ENCODE assay signal across 8 mouse cellular contexts in the genomic region with DNA sequence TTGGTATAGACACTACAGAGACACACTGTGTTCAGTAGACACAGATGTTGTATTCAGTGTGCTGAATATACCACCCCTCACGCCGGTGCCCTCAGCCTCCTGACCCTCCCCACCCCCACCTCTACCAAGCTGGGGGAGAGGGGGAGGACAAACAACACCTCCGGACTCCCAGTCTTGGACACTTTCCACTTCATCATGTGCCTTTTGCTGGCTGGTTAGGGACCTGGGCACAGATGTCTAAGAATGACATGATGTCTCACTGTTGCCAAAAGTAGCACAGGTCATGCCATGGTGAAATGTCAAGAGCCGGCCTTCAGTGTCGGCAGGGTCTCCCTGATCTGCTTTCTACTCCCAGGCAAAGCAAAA. TPM values are rescaled to one million over a fixed set of nuclear protein-coding genes. Genes with fewer than 3 reads are reported as not detected.
A peak's percentile ranks its signal among the peaks of the same experiment; 100 is the strongest.
DNase-seq lines count a peak whose midpoint lies in the region; ATAC-seq and TF ChIP-seq lines count a peak whose summit lies in the region.

No protein-coding gene starts in this region.

- no peak overlapping the region for H3K9ac ChIP-seq in hindbrain, embryonic 11.5 days (ENCODE audit: low read depth, low read length)
- no peak overlapping the region for H3K9ac ChIP-seq in hindbrain, embryonic 16.5 days (ENCODE audit: low read depth, low read length)

- no peak for TF ChIP-seq CTCF in testis, adult 2 months (IDR thresholded peaks at IDR 0.05; ENCODE audit: control insufficient read depth, insufficient read depth, insufficient replicate concordance, low read depth, low read length)

- H3K36me3 ChIP-seq in hindbrain, embryonic 11.5 days (ENCODE audit: control insufficient read depth, insufficient read depth, low read length) = no peaks in the 10 kb centered on the region
- no peaks in the 10 kb centered on the region for H3K36me3 ChIP-seq in hindbrain, embryonic 16.5 days (ENCODE audit: control insufficient read depth, insufficient read depth, low read length)
- H3K36me3 ChIP-seq in testis, adult 2 months (ENCODE audit: control insufficient read depth, insufficient read depth, low read length) = no peaks in the 10 kb centered on the region

- no peak for TF ChIP-seq POLR2A in testis, adult 2 months (IDR thresholded peaks at IDR 0.05; ENCODE audit: control insufficient read depth, low read depth, low read length)

- DNase-seq in hindbrain, embryonic 11.5 days (ENCODE audit: low spot score) = no peak
- no peak for DNase-seq in testis, postnatal 14 days (ENCODE audit: low spot score)
- peak; percentile 83 to 87 for DNase-seq in heart, postnatal 10 days
- no peak for DNase-seq in thymus, postnatal 4 days
- DNase-seq in left cerebral cortex, postnatal 14 days (ENCODE audit: low spot score in 2 of 2) = no peak
- no peak for DNase-seq in layer of hippocampus, adult 11-12 months (ENCODE audit: low spot score)

- peak overlapping the region; percentile 83 for H3K27ac ChIP-seq in hindbrain, embryonic 11.5 days (ENCODE audit: low read depth, low read length)
- H3K27ac ChIP-seq in hindbrain, embryonic 16.5 days (ENCODE audit: low read depth, low read length) = no peak overlapping the region
- 0 out of 2 replicates have a peak overlapping the region, but pooled peaks have one; percentile 13 for H3K27ac ChIP-seq in testis, adult 2 months (ENCODE audit: control insufficient read depth, insufficient read depth, low read depth, low read length)

- H3K9me3 ChIP-seq in hindbrain, embryonic 11.5 days (ENCODE audit: control insufficient read depth, low read length) = no peaks in the 10 kb centered on the region
- H3K9me3 ChIP-seq in hindbrain, embryonic 16.5 days (ENCODE audit: control insufficient read depth, low read length) = no peaks in the 10 kb centered on the region

- no peak for ATAC-seq in hindbrain, embryonic 11.5 days (ENCODE audit: low FRiP score)
- no peak for ATAC-seq in hindbrain, embryonic 16.5 days

- intact Hi-C loops in heart, postnatal 10 days (cut with DNase I) = no loop called here
- intact Hi-C loops in left cerebral cortex, postnatal 14 days (cut with DNase I) = no loop called here

- no peaks in the 10 kb centered on the region for H3K27me3 ChIP-seq in hindbrain, embryonic 11.5 days (ENCODE audit: control insufficient read depth, insufficient read depth, low read length)
- H3K27me3 ChIP-seq in hindbrain, embryonic 16.5 days (replicated peaks; ENCODE audit: control insufficient read depth, insufficient read depth, low read length) = no peaks in the 10 kb centered on the region
- no peaks in the 10 kb centered on the region for H3K27me3 ChIP-seq in testis, adult 2 months (ENCODE audit: control insufficient read depth, insufficient read depth, low read length)

- WGBS in hindbrain, embryonic 11.5 days = 16% methylated on average over 5 of the region's 5 CpGs
- WGBS in hindbrain, embryonic 16.5 days = 27% methylated on average over 5 of the region's 5 CpGs

- H3K4me2 ChIP-seq in hindbrain, embryonic 11.5 days (replicated peaks; ENCODE audit: low read depth, low read length) = no peak overlapping the region
- no peak overlapping the region for H3K4me2 ChIP-seq in hindbrain, embryonic 16.5 days (ENCODE audit: low read length)

- no peak overlapping the region for H3K4me3 ChIP-seq in hindbrain, embryonic 11.5 days (ENCODE audit: low read depth, low read length)
- H3K4me3 ChIP-seq in hindbrain, embryonic 16.5 days (ENCODE audit: low read length) = no peak overlapping the region
- H3K4me3 ChIP-seq in testis, adult 2 months (ENCODE audit: control insufficient read depth, low read depth, low read length) = no peak overlapping the region

- peaks cover 16% of the 10 kb centered on the region for H3K4me1 ChIP-seq in hindbrain, embryonic 11.5 days (replicated peaks; ENCODE audit: control insufficient read depth, insufficient read depth, low read length)
- H3K4me1 ChIP-seq in hindbrain, embryonic 16.5 days (ENCODE audit: control insufficient read depth, insufficient read depth, low read depth, low read length) = peaks cover 26% of the 10 kb centered on the region
- H3K4me1 ChIP-seq in testis, adult 2 months (ENCODE audit: control insufficient read depth, insufficient read depth, low read length) = peaks cover 13% of the 10 kb centered on the region

RNA-seq across cellular contexts. Expression of gene Shisal2a, which starts 19.1 kb away (rescaled TPM):
- 2.0 and 3.2 TPM in 2 replicates for polyA plus RNA-seq in hindbrain, embryonic 11.5 days (2014; fragmentation: Nextera tagmentation; extraction: Ambion mirVana)
- polyA plus RNA-seq in hindbrain, embryonic 16.5 days (2015; fragmentation: Nextera tagmentation; extraction: Ambion mirVana) = 4.5 and 5.7 TPM in 2 replicates
- polyA plus RNA-seq in testis, adult 2 months (2012; rRNA removed) = 0.43 TPM in 1 of 2 replicates, not detected in the other
- total RNA-seq in heart, postnatal 10 days (2021) = not detected
- not detected for total RNA-seq in left cerebral cortex, postnatal 14 days (2021)

RNA-seq across cellular contexts. Expression of gene Coa7, which starts 36.2 kb away (rescaled TPM):
- 42.1 and 53.1 TPM in 2 replicates for polyA plus RNA-seq in hindbrain, embryonic 11.5 days (2014; fragmentation: Nextera tagmentation; extraction: Ambion mirVana)
- 50.1 and 56.7 TPM in 2 replicates for polyA plus RNA-seq in hindbrain, embryonic 16.5 days (2015; fragmentation: Nextera tagmentation; extraction: Ambion mirVana)
- 3.6 and 3.7 TPM in 2 replicates for polyA plus RNA-seq in testis, adult 2 months (2012; rRNA removed)
- 10 to 100 TPM; 45.8 to 48.5 TPM for total RNA-seq in heart, postnatal 10 days (2021)
- total RNA-seq in left cerebral cortex, postnatal 14 days (2021) = 10 to 100 TPM; 30.9 to 36.5 TPM

RNA-seq across cellular contexts. Expression of gene Gpx7, which starts 42.7 kb away (rescaled TPM):
- polyA plus RNA-seq in hindbrain, embryonic 11.5 days (2014; fragmentation: Nextera tagmentation; extraction: Ambion mirVana) = 47.3 and 52.8 TPM in 2 replicates
- 38.6 and 39.1 TPM in 2 replicates for polyA plus RNA-seq in hindbrain, embryonic 16.5 days (2015; fragmentation: Nextera tagmentation; extraction: Ambion mirVana)
- polyA plus RNA-seq in testis, adult 2 months (2012; rRNA removed) = 1.1 and 1.6 TPM in 2 replicates
- 10 to 100 TPM; 22.3 to 22.6 TPM for total RNA-seq in heart, postnatal 10 days (2021)
- total RNA-seq in left cerebral cortex, postnatal 14 days (2021) = 10 to 100 TPM in 1 of 2 experiments, 1 to 10 TPM in 1; 9.4 to 10.1 TPM

Comparison
In these comparisons a context has a peak if more than half of its experiments do, and no peak if none do; other contexts are left out.
1. DNase-seq: peak in heart, postnatal 10 days (2 of 2); none in hindbrain, embryonic 11.5 days (single experiment), testis, postnatal 14 days (single experiment), thymus, postnatal 4 days (single experiment), left cerebral cortex, postnatal 14 days (0 of 2) and layer of hippocampus, adult 11-12 months (single experiment).
2. RNA of gene Gpx7, which starts 42.7 kb away (polyA plus RNA-seq): 47.3 to 52.8 TPM in hindbrain, embryonic 11.5 days and 38.6 to 39.1 TPM in hindbrain, embryonic 16.5 days; 1.1 to 1.6 TPM in testis, adult 2 months; every median in the first group is over 10 times any median in the second.